Mouse (Mus musculus): ENCODE results near the gene Txn2.
A peak's percentile ranks its signal among the peaks of the same experiment; 100 is the strongest.

Gene Txn2

GRCm38 (mm10) chr15:77928673-77929331 lies at the start of gene Txn2:
Txn2 (minus strand) TSS chr15:77929006.
- peak; percentile 99 for DNase-seq

- DNase-seq = no peak
Measured at GRCm38 (mm10) chr15:77977663-77978062, 48.9 kb upstream of the Txn2 start.

DNA sequence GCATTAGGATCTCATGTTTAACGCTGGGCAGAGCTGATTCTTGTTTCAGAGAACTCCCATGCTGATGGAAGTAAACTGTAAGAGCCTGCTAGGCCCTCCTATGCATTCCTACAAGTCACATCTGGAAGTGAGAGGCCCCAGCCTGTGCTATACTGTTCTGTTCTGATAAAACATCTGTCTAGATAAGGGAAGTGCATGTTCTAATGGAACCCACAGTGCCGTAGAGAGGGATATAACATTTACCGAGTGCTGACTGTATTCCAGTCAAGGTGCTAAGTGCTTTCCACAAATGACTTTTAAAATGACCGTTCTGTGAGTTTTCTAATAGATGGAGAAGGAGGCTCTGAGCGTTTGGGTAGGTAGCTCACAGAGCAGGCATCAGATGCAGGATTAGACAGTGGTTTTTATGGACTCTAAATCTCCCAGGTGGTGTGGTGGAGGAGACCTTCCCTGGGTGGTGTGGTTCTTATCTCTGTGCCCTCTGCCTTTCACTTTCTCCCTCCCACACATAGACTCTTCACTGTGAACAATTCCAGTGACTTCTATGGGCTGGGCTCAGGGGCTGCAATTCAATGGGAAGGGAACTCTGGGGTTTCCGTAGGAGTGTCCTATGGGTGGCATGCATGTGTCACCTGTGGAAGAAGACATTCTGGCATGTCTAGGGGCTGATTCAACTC lies 45.5 kb upstream of the Txn2 start:
- no peak for DNase-seq

DNA sequence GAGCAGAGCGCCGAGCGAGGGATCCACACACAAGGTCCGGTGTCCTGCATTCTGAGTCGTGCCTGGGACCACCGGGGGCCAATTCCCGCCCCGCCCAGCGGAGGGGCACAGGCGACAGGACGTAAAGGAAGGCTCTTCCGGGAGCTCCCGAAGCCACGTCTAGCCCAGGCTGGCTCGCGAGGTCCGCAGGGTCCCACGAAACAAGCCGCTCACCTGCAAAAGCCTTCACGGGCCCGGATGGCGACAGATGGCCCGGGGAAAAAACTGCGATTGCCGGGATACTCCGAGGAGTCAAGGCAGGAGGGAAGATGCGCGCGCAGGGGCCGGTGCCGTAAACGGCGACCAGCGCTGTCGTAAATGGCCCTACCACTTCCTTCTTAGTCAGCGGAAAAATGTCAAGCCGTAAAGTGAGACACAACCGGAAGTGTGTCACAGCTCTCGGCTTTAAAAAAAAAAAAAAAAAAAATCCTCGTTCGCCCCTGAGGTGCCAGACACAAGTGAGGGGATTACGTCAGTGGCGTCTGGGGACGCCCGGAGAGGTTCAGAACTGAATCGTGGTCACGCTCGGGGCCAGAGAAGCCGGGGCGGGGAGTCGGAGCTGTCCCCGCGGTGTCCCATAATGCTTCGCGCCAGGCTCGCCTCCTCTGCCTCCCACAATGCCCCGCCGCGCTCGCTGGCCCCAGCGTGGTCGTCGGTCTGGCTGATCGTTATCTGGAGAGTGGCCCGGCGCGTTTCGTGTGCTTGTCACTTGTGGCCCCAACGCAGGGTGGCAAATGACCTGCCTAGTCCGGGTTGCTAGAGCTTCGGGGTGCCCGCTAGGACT lies 41.9 kb upstream of the Txn2 start, which contains the start of gene Eif3d:
TSS of gene Eif3d (minus strand) at position 344 of the 823 bp plus-strand sequence.
- DNase-seq = peak; percentile 99

DNA sequence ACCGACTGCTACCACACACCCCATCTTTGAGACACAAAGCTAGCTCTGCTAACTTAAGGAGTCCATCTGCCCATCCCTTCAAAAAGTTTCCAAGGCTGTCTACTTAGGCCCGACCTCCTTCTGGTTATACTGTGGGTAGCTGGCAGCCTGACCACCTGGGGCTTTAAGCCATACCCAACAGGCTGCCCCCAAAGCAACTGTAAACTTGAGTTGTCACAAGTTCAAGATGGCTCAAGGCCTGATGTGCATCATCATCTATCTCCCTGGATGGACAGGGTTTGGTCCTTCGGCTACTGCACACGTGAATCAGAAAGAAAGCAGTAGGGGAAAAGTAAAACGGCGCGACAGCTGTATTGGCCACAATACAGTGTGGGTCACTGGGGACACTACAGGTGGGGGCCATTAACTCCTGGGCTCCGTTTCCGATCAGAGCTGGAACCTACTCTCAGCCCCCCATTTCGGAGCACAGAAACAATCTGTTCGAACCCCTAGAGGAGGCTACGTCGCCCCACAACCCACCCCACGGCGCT lies 41.2 kb upstream of the Txn2 start:
- DNase-seq = peak; percentile 59

GRCm38 (mm10) chr15:77965117-77965528 lies 36.3 kb upstream of the Txn2 start:
- no peak for DNase-seq

- no peak for DNase-seq
Measured at GRCm38 (mm10) chr15:77962447-77962846, 33.6 kb upstream of the Txn2 start.

GRCm38 (mm10) chr15:77960693-77961092 lies 31.9 kb upstream of the Txn2 start:
- no peak for DNase-seq

DNA sequence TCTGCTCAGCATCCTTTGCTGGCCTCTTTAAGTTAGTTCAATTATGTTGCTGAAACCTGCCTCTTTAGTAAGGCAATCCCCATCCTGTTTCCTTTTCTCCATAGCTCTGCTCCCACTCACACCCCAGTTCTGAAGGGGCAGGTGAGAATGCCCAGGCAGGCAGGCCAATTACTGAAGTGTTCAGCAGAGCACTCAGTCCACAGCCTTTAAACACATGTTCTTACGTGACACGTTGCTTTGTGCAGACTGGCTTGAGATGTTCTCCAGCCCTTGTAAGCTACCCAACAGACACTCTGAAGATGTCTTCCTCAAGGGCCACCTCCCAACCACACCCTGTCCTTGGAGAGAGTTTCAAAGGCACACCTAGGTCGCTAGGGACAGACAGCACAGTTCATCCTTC lies 29.3 kb upstream of the Txn2 start:
- DNase-seq = no peak

GRCm38 (mm10) chr15:77957625-77958024 lies 28.8 kb upstream of the Txn2 start:
- DNase-seq = no peak

DNA sequence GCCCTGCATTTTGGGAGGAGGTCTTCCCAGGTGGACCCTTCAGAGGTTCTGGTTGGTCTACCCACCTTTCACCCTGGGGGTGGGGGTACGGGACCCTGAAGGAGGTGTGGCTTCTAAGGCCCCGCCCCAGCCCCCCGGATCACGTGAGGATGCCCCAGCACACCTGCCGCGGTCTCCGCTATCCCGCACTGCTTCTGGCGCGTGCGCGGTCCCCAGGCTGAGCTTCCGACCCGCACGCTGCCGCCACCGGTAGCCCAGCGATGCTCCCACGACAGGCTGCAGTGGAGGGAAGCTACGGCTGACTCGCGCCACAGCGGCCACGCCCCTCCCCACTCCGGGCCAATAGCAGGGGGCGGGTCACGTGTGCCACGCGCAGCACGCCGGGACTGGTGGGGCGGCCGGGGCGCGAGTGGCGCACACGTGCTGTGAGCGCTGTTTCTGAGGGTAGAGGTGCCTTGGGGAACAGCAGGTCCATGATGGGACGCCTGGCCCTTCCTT lies 27.6 kb upstream of the Txn2 start, which contains the start of gene Foxred2:
TSS of gene Foxred2 (minus strand) at position 319 of the 498 bp plus-strand sequence.
- peak; percentile 92 for DNase-seq

DNA sequence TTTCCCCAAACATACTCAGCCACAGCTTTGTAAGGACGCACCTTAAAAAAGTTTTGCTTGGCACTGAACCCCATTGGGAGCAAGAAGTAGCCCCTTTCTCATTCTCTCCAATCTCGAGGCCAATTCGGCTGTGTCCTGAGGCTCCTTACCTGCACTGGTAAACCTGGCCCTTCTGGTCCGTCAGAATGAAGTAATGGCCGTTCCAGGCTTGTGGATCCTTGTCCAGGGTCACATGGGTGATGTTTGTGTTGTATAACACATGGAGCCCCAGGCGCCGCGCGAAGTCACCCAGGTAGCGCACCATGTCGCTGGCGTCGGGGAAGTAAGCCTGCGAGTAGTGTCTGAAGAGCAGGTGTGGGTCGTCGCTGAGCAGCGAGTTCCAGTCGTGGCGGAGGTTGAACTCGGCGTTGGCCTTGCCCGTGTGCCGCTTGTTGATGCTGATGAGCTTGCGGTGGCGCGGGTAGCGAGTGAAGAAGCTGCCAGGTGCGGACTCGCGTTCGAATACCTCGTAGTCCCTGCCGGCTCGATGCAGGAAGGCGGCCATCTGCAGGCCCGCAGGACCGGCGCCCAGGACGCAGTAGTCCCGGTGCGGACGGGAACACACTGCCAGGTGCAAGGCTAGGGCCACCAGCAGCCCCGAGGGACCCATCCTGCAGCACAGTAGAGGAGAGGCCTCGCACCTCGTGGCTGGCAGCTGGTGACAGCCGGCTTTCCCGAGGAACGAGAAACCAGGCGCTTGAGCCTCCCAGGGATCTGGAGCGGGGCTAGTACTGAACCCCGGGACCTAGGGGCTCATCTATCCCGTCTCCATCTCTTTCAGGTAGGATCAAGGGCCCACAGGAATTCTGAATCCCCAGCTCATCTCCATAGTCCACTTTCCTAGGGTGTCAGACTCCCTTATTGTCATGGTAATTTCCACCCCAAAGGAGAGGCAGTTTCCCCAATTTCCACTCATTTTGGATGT lies 26.9 kb upstream of the Txn2 start:
- DNase-seq = peak; percentile 66

DNA sequence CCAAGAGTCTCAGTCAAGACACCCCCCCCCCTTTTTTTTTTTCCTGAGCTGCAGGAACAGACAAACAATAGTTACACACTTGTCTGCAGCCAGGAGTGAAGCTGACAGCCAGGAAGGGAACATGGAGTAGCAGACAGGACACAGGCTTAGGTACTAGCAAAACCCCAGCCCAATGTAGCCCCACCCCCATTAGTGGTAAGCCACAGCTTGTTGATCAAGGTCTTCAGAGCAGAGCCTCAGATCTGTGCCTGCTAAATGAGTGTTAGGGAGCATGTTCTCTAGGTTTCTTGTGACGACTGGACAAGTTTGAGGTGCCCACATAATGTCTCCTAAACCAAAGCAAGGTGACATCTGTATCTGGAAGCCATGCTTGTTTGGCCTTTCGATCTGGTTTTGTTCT lies 25.6 kb upstream of the Txn2 start:
- no peak for DNase-seq

- peak; percentile 87 for DNase-seq
Measured at GRCm38 (mm10) chr15:77952921-77953320, 24.1 kb upstream of the Txn2 start.

DNA sequence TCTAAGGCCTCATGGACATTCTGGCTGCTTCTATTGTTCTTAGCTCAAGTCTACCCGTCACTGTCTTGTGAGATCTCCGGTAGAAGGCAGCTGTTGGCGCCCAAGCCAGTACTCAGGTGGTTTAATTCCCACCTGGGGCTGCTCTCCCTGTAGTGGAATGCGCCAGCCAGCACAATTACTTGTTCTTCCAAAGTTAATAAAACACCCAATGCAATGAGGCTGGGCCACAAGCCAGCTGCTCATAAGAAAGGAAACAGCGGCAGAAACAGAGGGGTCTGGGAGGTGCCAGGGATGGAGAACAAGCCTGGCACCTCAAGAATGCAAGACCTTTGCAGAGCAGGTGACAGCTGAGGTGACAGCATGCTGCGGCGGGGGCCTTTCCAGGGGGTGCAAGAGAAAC lies 20.3 kb upstream of the Txn2 start:
- no peak for DNase-seq

DNA sequence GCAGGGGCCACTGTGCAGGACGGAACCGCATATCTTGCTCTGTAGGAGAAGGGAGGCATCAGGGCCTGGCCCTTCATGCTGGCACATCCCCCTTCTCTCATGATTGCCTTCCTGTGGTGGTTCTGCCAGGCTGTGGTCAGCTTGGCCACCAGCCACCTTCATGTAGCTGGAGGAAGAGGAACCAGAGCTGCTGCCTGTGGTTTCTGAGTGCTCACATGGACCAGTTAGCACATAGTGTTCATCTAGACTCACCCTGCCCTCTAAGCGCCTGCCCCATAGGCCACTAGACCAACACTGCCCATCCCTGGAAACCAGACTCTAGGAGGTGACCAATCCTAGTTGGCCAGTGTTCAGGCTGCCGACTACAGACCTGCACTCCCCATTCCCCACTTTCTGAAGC lies 16.9 kb upstream of the Txn2 start:
- no peak for DNase-seq

- DNase-seq = no peak
Measured at GRCm38 (mm10) chr15:77941563-77941962, 12.8 kb upstream of the Txn2 start.

- no peak for DNase-seq
Measured at GRCm38 (mm10) chr15:77938516-77938915, 9.7 kb upstream of the Txn2 start.

- peak; percentile 73 for DNase-seq
Measured at GRCm38 (mm10) chr15:77935673-77936375, 7.0 kb upstream of the Txn2 start.

DNA sequence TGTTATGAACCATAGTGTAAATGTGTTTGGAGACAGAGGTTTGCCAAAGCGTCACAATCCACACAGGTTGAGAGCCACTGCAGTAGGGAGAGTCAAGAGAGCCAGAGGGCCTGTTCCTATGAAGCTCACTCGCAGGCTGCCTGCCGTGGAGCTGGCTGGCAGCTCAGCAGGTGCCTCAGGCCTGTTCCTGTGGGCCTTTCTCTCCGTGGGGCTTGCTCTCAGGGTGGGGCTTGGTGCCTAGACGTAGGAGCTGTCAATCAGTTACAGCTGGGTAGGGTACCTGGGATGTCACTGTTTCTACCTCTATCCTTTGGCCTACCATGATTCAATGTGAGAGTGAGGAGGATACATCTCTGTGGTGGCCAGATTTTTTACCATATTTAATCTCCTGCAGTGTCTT lies 6.2 kb upstream of the Txn2 start:
- peak; percentile 55 for DNase-seq

DNA sequence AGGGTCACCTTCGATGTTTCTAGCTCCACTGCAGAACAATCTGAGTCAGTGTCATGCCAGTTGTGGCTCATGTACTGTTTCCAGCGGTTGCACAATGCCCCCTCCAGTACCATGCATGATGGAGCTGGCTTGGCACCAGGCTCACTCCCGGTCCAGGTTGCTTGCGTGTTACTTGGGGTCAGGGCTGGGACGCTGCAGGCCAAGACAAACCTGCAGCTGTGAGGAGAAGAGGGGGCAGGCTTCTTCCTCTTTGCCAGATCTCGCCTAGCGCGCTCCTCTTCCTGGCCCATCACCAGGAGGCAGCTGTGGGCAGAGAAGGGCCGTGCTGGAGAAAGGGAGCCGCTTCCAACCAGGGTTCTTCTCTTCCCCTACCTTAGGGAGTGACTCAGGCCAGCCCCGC lies 5.5 kb upstream of the Txn2 start:
- DNase-seq = peak; percentile 66

All from cerebellum, adult 9-10 months (tissue).